Mouse (Mus musculus) heart, embryonic 14.5 days (tissue): Measurements from ENCODE around the gene Grik4. TPM values are rescaled to one million over a fixed set of nuclear protein-coding genes. Genes with fewer than 3 reads are reported as not detected.

Experiments
- ATAC-seq: fragments of 200-750 bp; cut with Nextera tagmentation; 2 replicates; pipeline ENCODE4 v1.8.0; 2017; ENCODE audit warnings: low read depth, moderate TSS enrichment; ENCODE audit not compliant: insufficient number of reproducible peaks, insufficient read depth, low FRiP score
- H3K27ac ChIP-seq, 2 experiments: fragments of 200-500 bp in 1 of 2; fragments of 300-500 bp in 1 of 2; sonication (generic) in 1 of 2; replicated peaks in 1 of 2; 2 replicates each; pipeline ENCODE4 v1.5.1; 2012 to 2014; ENCODE audit warnings: low read depth in 2 of 2, low read length in 2 of 2, control low read depth in 1 of 2, mild to moderate bottlenecking in 1 of 2, mixed read lengths in 1 of 2; ENCODE audit not compliant: control insufficient read depth in 1 of 2, insufficient read depth in 1 of 2
- H3K27me3 ChIP-seq: fragments of 300-500 bp; sonication (generic); 2 replicates; pipeline ENCODE4 v1.6.1; 2014; ENCODE audit warnings: mild to moderate bottlenecking, low read length, control low read depth; ENCODE audit not compliant: control insufficient read depth, insufficient read depth
- H3K36me3 ChIP-seq: fragments of 300-500 bp; sonication (generic); 2 replicates; pipeline ENCODE4 v1.6.1; 2014; ENCODE audit warnings: mild to moderate bottlenecking, control low read depth, low read length, mixed read lengths; ENCODE audit not compliant: control insufficient read depth, insufficient read depth
- H3K4me1 ChIP-seq, 2 experiments: fragments of 200-500 bp in 1 of 2; fragments of 300-500 bp in 1 of 2; sonication (generic) in 1 of 2; 2 replicates each; pipeline ENCODE4 v1.6.1; 2012 to 2014; ENCODE audit warnings: low read length in 2 of 2, control low read depth in 1 of 2, mixed read lengths in 1 of 2; ENCODE audit not compliant: control insufficient read depth in 2 of 2, insufficient read depth in 2 of 2
- H3K4me2 ChIP-seq: fragments of 300-500 bp; sonication (generic); 2 replicates; pipeline ENCODE4 v1.6.1; 2014; ENCODE audit warnings: mild to moderate bottlenecking, low read length
- H3K4me3 ChIP-seq, 2 experiments: fragments of 200-500 bp in 1 of 2; fragments of 300-500 bp in 1 of 2; sonication (generic) in 1 of 2; 2 replicates each; pipeline ENCODE4 v1.5.1; 2012 to 2014; ENCODE audit warnings: low read length in 2 of 2, mild to moderate bottlenecking in 2 of 2, control low read depth in 1 of 2, low read depth in 1 of 2, moderate library complexity in 1 of 2; ENCODE audit not compliant: control insufficient read depth in 1 of 2, insufficient read depth in 1 of 2
- H3K9ac ChIP-seq: fragments of 300-500 bp; sonication (generic); 2 replicates; pipeline ENCODE4 v1.6.1; 2014; ENCODE audit warnings: mild to moderate bottlenecking, low read length
- H3K9me3 ChIP-seq: fragments of 300-500 bp; sonication (generic); 2 replicates; pipeline ENCODE4 v1.6.1; 2016; ENCODE audit warnings: low read length, control low read depth; ENCODE audit not compliant: control insufficient read depth
- WGBS: fragments of 180-500 bp; shearing (Covaris S2); extraction: QIAGEN DNeasy Blood & Tissue Kit; methylation state at CpG from one replicate; pipeline ENCODE4 v1.1.7; 2014; 5-methylcytosine and 5-hydroxymethylcytosine counted together
- polyA plus RNA-seq: library from polyadenylated mRNA; unstranded; fragments of >200 nt; fragmentation: Nextera tagmentation; extraction: Ambion mirVana; gene quantifications from 2 replicates; pipeline ENCODE4 v1.2.1, GENCODE M21; 2014

Grik4 gene
- polyA plus RNA-seq, 1 experiment from 2014 or later = 0.09 TPM

- ATAC-seq = no peak
These were observed 241.8 kb downstream of the Grik4 start for GRCm38 (mm10) chr9:42702231-42703132.

GRCm38 (mm10) chr9:42701729-42702128 lies 242.6 kb downstream of the Grik4 start:
- H3K27ac ChIP-seq = no peak overlapping the region
- no peaks in the 10 kb centered on the region for H3K9me3 ChIP-seq
- no peak for ATAC-seq
- H3K4me3 ChIP-seq = no peak overlapping the region
- H3K9ac ChIP-seq = no peak overlapping the region
- H3K27me3 ChIP-seq = peaks cover 7% of the 10 kb centered on the region; the same call in 1 of the 2 replicates
- H3K36me3 ChIP-seq = no peaks in the 10 kb centered on the region
- peaks cover 0 to 5% of the 10 kb centered on the region in 2 experiments; a peak in 1 of 4 replicates for H3K4me1 ChIP-seq
- WGBS = 74% methylated on average over 5 of the region's 5 CpGs
- H3K4me2 ChIP-seq = no peak overlapping the region

More at GRCm38 (mm10) chr9:42702231-42703132, 241.8 kb downstream of the Grik4 start:
- Histone ChIP-seq H3K36me3 (no peaks in the 10 kb centered on the region), H3K4me3 (no peak overlapping the region), H3K27ac (no peak overlapping the region), H3K9ac (no peak overlapping the region), H3K27me3 (peaks cover 7% of the 10 kb centered on the region; the same call in 1 of the 2 replicates), H3K9me3 (no peaks in the 10 kb centered on the region), H3K4me1 (peaks cover 0 to 5% of the 10 kb centered on the region in 2 experiments; a peak in 1 of 4 replicates), H3K4me2 (peak overlapping the region; percentile 14; the same call in 1 of the 2 replicates)
- 64% methylated on average over 11 of the region's 11 CpGs for WGBS

GRCm38 (mm10) chr9:42693024-42693423 lies 251.3 kb downstream of the Grik4 start:
- H3K4me2 ChIP-seq = no peak overlapping the region
- no peak overlapping the region for H3K27ac ChIP-seq
- no peaks in the 10 kb centered on the region for H3K4me1 ChIP-seq
- WGBS = 70% methylated on average over 8 of the region's 8 CpGs
- no peaks in the 10 kb centered on the region for H3K9me3 ChIP-seq
- no peak for ATAC-seq
- peaks cover 3% of the 10 kb centered on the region; the same call in 1 of the 2 replicates for H3K27me3 ChIP-seq
- H3K36me3 ChIP-seq = no peaks in the 10 kb centered on the region
- no peak overlapping the region for H3K4me3 ChIP-seq
- H3K9ac ChIP-seq = no peak overlapping the region

- Histone ChIP-seq H3K27ac (no peak overlapping the region), H3K4me3 (no peak overlapping the region), H3K9me3 (no peaks in the 10 kb centered on the region), H3K27me3 (no peaks in the 10 kb centered on the region), H3K36me3 (no peaks in the 10 kb centered on the region), H3K4me2 (no peak overlapping the region), H3K9ac (no peak overlapping the region), H3K4me1 (no peaks in the 10 kb centered on the region)
- ATAC-seq = no peak
- 41% methylated on average over 4 of the region's 4 CpGs for WGBS
These were observed 256.1 kb downstream of the Grik4 start for GRCm38 (mm10) chr9:42688143-42688542.

- no peak for ATAC-seq
- Histone ChIP-seq H3K4me2 (no peak overlapping the region), H3K4me1 (no peaks in the 10 kb centered on the region), H3K4me3 (no peak overlapping the region), H3K27me3 (no peaks in the 10 kb centered on the region), H3K27ac (no peak overlapping the region), H3K9ac (no peak overlapping the region), H3K36me3 (no peaks in the 10 kb centered on the region), H3K9me3 (no peaks in the 10 kb centered on the region)
- 72% methylated on average over 5 of the region's 5 CpGs for WGBS
These were observed 258.2 kb downstream of the Grik4 start for GRCm38 (mm10) chr9:42686104-42686503.

GRCm38 (mm10) chr9:42674017-42674412 lies 270.3 kb downstream of the Grik4 start:
- Histone ChIP-seq H3K9me3 (no peaks in the 10 kb centered on the region), H3K4me1 (no peaks in the 10 kb centered on the region; a peak in 1 of 4 replicates), H3K4me2 (no peak overlapping the region), H3K27me3 (no peaks in the 10 kb centered on the region), H3K27ac (no peak overlapping the region), H3K36me3 (no peaks in the 10 kb centered on the region), H3K4me3 (no peak overlapping the region), H3K9ac (no peak overlapping the region)
- no peak for ATAC-seq
- 71% methylated on average over 5 of the region's 5 CpGs for WGBS

GRCm38 (mm10) chr9:42673385-42674016 lies 270.8 kb downstream of the Grik4 start:
- H3K9ac ChIP-seq = no peak overlapping the region
- H3K4me3 ChIP-seq = no peak overlapping the region
- ATAC-seq = no peak
- no peak overlapping the region for H3K4me2 ChIP-seq
- H3K4me1 ChIP-seq = no peaks in the 10 kb centered on the region; a peak in 1 of 4 replicates
- WGBS = 54% methylated on average over 12 of the region's 12 CpGs
- H3K36me3 ChIP-seq = no peaks in the 10 kb centered on the region
- no peaks in the 10 kb centered on the region for H3K9me3 ChIP-seq
- H3K27me3 ChIP-seq = no peaks in the 10 kb centered on the region
- no peak overlapping the region for H3K27ac ChIP-seq
